Mouse (Mus musculus) CD4-positive, CD25-positive, alpha-beta regulatory T cell, adult 4 months (primary cell): ENCODE measurements around the gene Adgrl2. TPM values are rescaled to one million over a fixed set of nuclear protein-coding genes. Genes with fewer than 3 reads are reported as not detected.

Experiments used
- ATAC-seq: one replicate; pipeline ENCODE4 v1.8.0; 2017
- polyA plus RNA-seq, 2 experiments: library from polyadenylated mRNA; unstranded; fragments of 100-300 nt; shearing (Covaris generic); gene quantifications; one replicate each; pipeline ENCODE4 v1.2.1; 2017

Gene Adgrl2
- polyA plus RNA-seq = not detected

GRCm38 (mm10) chr3:148990531-148991003 lies at the start of gene Adgrl2:
Gene Adgrl2, minus strand, starts transcription at chr3:148990555.
- no peak for ATAC-seq

GRCm38 (mm10) chr3:149038771-149039170 lies 48.4 kb upstream of the Adgrl2 start:
- no peak for ATAC-seq

- ATAC-seq = no peak
These were observed 29.6 kb upstream of the Adgrl2 start for GRCm38 (mm10) chr3:149019925-149020324.

- ATAC-seq = no peak
These were observed 19.0 kb upstream of the Adgrl2 start for GRCm38 (mm10) chr3:149009311-149009710.

GRCm38 (mm10) chr3:149008634-149009023 lies 18.3 kb upstream of the Adgrl2 start:
- no peak for ATAC-seq

- ATAC-seq = no peak
These were observed 17.7 kb upstream of the Adgrl2 start for GRCm38 (mm10) chr3:149007860-149008633.

GRCm38 (mm10) chr3:149001364-149001763 lies 11.0 kb upstream of the Adgrl2 start:
- ATAC-seq = no peak

- ATAC-seq = no peak
These were observed 8.3 kb upstream of the Adgrl2 start for GRCm38 (mm10) chr3:148998661-148999060.

- ATAC-seq = no peak
These were observed 701 bp upstream of the Adgrl2 start for GRCm38 (mm10) chr3:148991056-148991455.

GRCm38 (mm10) chr3:148989818-148990530 lies 381 bp downstream of the Adgrl2 start:
- no peak for ATAC-seq

- no peak for ATAC-seq
These were observed 1.1 kb downstream of the Adgrl2 start for GRCm38 (mm10) chr3:148988996-148989817.

GRCm38 (mm10) chr3:148988293-148988995 lies 1.9 kb downstream of the Adgrl2 start:
- ATAC-seq = no peak

GRCm38 (mm10) chr3:148987591-148988292 lies 2.6 kb downstream of the Adgrl2 start:
- no peak for ATAC-seq

- no peak for ATAC-seq
These were observed 3.3 kb downstream of the Adgrl2 start for GRCm38 (mm10) chr3:148986894-148987590.

- no peak for ATAC-seq
These were observed 4.0 kb downstream of the Adgrl2 start for GRCm38 (mm10) chr3:148986296-148986893.

- ATAC-seq = no peak
These were observed 6.0 kb downstream of the Adgrl2 start for GRCm38 (mm10) chr3:148984326-148984725.

GRCm38 (mm10) chr3:148982370-148982769 lies 8.0 kb downstream of the Adgrl2 start:
- ATAC-seq = no peak

GRCm38 (mm10) chr3:148981776-148982175 lies 8.6 kb downstream of the Adgrl2 start:
- no peak for ATAC-seq

- ATAC-seq = no peak
These were observed 11.8 kb downstream of the Adgrl2 start for GRCm38 (mm10) chr3:148978541-148978940.

- no peak for ATAC-seq
These were observed 12.5 kb downstream of the Adgrl2 start for GRCm38 (mm10) chr3:148977838-148978237.

GRCm38 (mm10) chr3:148977124-148977529 lies 13.2 kb downstream of the Adgrl2 start:
- no peak for ATAC-seq
